Mouse (Mus musculus) forebrain, embryonic 10.5 days (tissue): Measurements from ENCODE around the gene Adgrl1. TPM values are rescaled to one million over a fixed set of nuclear protein-coding genes. Genes with fewer than 3 reads are reported as not detected.

Experiments used
- DNase-seq: peaks from one replicate; pipeline ENCODE4 v3.0.0-alpha.2; 2017; ENCODE audit warnings: low spot score; ENCODE audit errors: extremely low spot score
- H3K27ac ChIP-seq: fragments of 300-500 bp; sonication (generic); 2 replicates; pipeline ENCODE4 v1.5.1; 2016; ENCODE audit warnings: mild to moderate bottlenecking
- H3K27me3 ChIP-seq: fragments of 300-500 bp; sonication (generic); 2 replicates; pipeline ENCODE4 v1.6.1; 2016; ENCODE audit warnings: mild to moderate bottlenecking; ENCODE audit not compliant: poor library complexity, severe bottlenecking
- H3K36me3 ChIP-seq: fragments of 300-500 bp; sonication (generic); replicated peaks from 2 replicates; pipeline ENCODE4 v1.6.1; 2016; ENCODE audit warnings: mild to moderate bottlenecking, moderate library complexity
- H3K4me1 ChIP-seq: fragments of 300-500 bp; sonication (generic); 2 replicates; pipeline ENCODE4 v1.6.1; 2016
- H3K4me3 ChIP-seq: fragments of 300-500 bp; sonication (generic); 2 replicates; pipeline ENCODE4 v1.5.1; 2016; ENCODE audit warnings: mild to moderate bottlenecking, moderate library complexity
- H3K9me3 ChIP-seq: fragments of 300-500 bp; sonication (generic); 2 replicates; pipeline ENCODE4 v1.6.1; 2016; ENCODE audit warnings: mild to moderate bottlenecking, moderate library complexity
- WGBS: fragments of 180-500 bp; shearing (Covaris S2); methylation state at CpG from one replicate; pipeline ENCODE4 v1.1.7; 2016; 5-methylcytosine and 5-hydroxymethylcytosine counted together
- microRNA-seq: library from miRNA; unstranded; fragments of <30 nt; microRNA quantifications from one replicate; pipeline ENCODE4, GENCODE M21; 2017
- polyA plus RNA-seq: library from polyadenylated mRNA; unstranded; fragments of >200 nt; fragmentation: Nextera tagmentation; extraction: Ambion mirVana; gene quantifications from 2 replicates; pipeline ENCODE4 v1.2.1, GENCODE M21; 2016

The Adgrl1 gene
- polyA plus RNA-seq, 1 experiment from 2014 or later, result 12.5 TPM

- H3K27me3 ChIP-seq, result no peaks in the 10 kb centered on the region
- peaks cover 97% of the 10 kb centered on the region for H3K36me3 ChIP-seq
- H3K9me3 ChIP-seq, result no peaks in the 10 kb centered on the region
- no peak overlapping the region for H3K4me3 ChIP-seq
- no peak overlapping the region for H3K27ac ChIP-seq
- no peak for DNase-seq
- 89% methylated on average over 7 of the region's 7 CpGs for WGBS
- no peaks in the 10 kb centered on the region for H3K4me1 ChIP-seq
These were observed 89.3 kb downstream of the Adgrl1 start for GRCm38 (mm10) chr8:83989243-83989642.

- no peak for DNase-seq
- Histone ChIP-seq H3K27me3 (no peaks in the 10 kb centered on the region), H3K4me1 (no peaks in the 10 kb centered on the region), H3K4me3 (no peak overlapping the region), H3K27ac (no peak overlapping the region), H3K9me3 (no peaks in the 10 kb centered on the region), H3K36me3 (peaks cover 97% of the 10 kb centered on the region)
- 94% methylated on average over 14 of the region's 14 CpGs for WGBS
These were observed 90.3 kb downstream of the Adgrl1 start for GRCm38 (mm10) chr8:83990170-83990569.

Small RNA genes lying within 50 kb of the gene (microRNA-seq; reads per million reads assigned to microRNA genes)
- gene Gm44330 (not detected), gene Gm44450 (not detected)

Other genes with a start within 250 kb of the Adgrl1 start
- gene Gipc1, start 247.4 kb upstream of the Adgrl1 start, polyA plus RNA-seq, result 220 and 227 TPM in 2 replicates
- 0.37 and 0.52 TPM in 2 replicates for gene Ptger1, start 233.4 kb upstream of the Adgrl1 start, polyA plus RNA-seq
- gene Pkn1, start 200.9 kb upstream of the Adgrl1 start, polyA plus RNA-seq, result 29.0 and 29.3 TPM in 2 replicates
- 364 and 371 TPM in 2 replicates for gene Ddx39, start 184.9 kb upstream of the Adgrl1 start, polyA plus RNA-seq
- gene Adgre5, start 158.8 kb upstream of the Adgrl1 start, polyA plus RNA-seq, result 8.3 and 9.2 TPM in 2 replicates
- 0.94 and 1.2 TPM in 2 replicates for gene Gm10644, start 55.1 kb downstream of the Adgrl1 start, polyA plus RNA-seq
- 112 and 114 TPM in 2 replicates for gene Asf1b, start 55.4 kb downstream of the Adgrl1 start, polyA plus RNA-seq
- gene Prkaca, start 72.9 kb downstream of the Adgrl1 start, polyA plus RNA-seq, result 148 and 158 TPM in 2 replicates
- gene Samd1, start 97.6 kb downstream of the Adgrl1 start, polyA plus RNA-seq, result 10.2 and 10.3 TPM in 2 replicates
- 0.49 and 0.63 TPM in 2 replicates for gene 1700067K01Rik, start 101.4 kb downstream of the Adgrl1 start, polyA plus RNA-seq
- 0.42 and 0.79 TPM in 2 replicates for gene 2210011C24Rik, start 112.1 kb downstream of the Adgrl1 start, polyA plus RNA-seq
- gene Palm3, start 121.4 kb downstream of the Adgrl1 start, polyA plus RNA-seq, result 7.8 and 8.2 TPM in 2 replicates
- gene Il27ra, start 142.5 kb downstream of the Adgrl1 start, polyA plus RNA-seq, result 0.12 and 0.30 TPM in 2 replicates
- gene Rln3, start 144.9 kb downstream of the Adgrl1 start, polyA plus RNA-seq, result not detected in 2 replicates
- 1.0 and 1.5 TPM in 2 replicates for gene Gm10643, start 165.0 kb downstream of the Adgrl1 start, polyA plus RNA-seq
- 8.4 and 8.5 TPM in 2 replicates for gene Rfx1, start 166.7 kb downstream of the Adgrl1 start, polyA plus RNA-seq
- 17.0 and 18.5 TPM in 2 replicates for gene Dcaf15, start 204.7 kb downstream of the Adgrl1 start, polyA plus RNA-seq
- 0.14 and 0.17 TPM in 2 replicates for gene Podnl1, start 225.9 kb downstream of the Adgrl1 start, polyA plus RNA-seq
- gene Cc2d1a, start 247.8 kb downstream of the Adgrl1 start, polyA plus RNA-seq, result 17.3 and 20.8 TPM in 2 replicates
- 1.9 and 2.4 TPM in 2 replicates for gene 4930432K21Rik, start 247.9 kb downstream of the Adgrl1 start, polyA plus RNA-seq